Mouse (Mus musculus) heart, postnatal 0 days (tissue): Measurements from ENCODE around the gene Scrn3.

Source experiments
- CTCF ChIP-seq: IDR thresholded peaks from 2 replicates; pipeline ENCODE4 v1.5.1; 2016; ENCODE audit warnings: antibody characterized with exemption, control low read depth, low read depth
- EP300 ChIP-seq: IDR thresholded peaks from 2 replicates; pipeline ENCODE4 v1.6.1; 2016; ENCODE audit warnings: antibody characterized with exemption, low read depth

GRCm38 (mm10) chr2:73276141-73276571, 36.2 kb upstream of the Scrn3 start:
- TF ChIP-seq CTCF (no peak), EP300 (no peak)
